Mouse (Mus musculus) thymus, adult 2 months (tissue): ENCODE measurements at regions not wholly inside any gene's neighbourhood (a gene's known extent, or its start where the extent isn't known, plus 50 kb on each side); places are given as distances from the start of the nearest gene placed in this dataset.

Experiments
- DNase-seq: peaks from one replicate; pipeline ENCODE4 v3.0.0; 2021
- H3K27ac ChIP-seq: fragments of 200-500 bp; 2 replicates; pipeline ENCODE4 v1.5.1; 2012; ENCODE audit warnings: low read length, control low read depth; ENCODE audit not compliant: control insufficient read depth, insufficient read depth
- H3K27me3 ChIP-seq: fragments of 200-500 bp; 2 replicates; pipeline ENCODE4 v1.6.1; 2012; ENCODE audit warnings: mild to moderate bottlenecking, low read length, moderate library complexity, mixed read lengths; ENCODE audit not compliant: control insufficient read depth, insufficient read depth
- H3K36me3 ChIP-seq: fragments of 200-500 bp; 2 replicates; pipeline ENCODE4 v1.6.1; 2012; ENCODE audit warnings: mild to moderate bottlenecking, low read length, moderate library complexity; ENCODE audit not compliant: control insufficient read depth, insufficient read depth
- H3K4me1 ChIP-seq: fragments of 200-500 bp; replicated peaks from 2 replicates; pipeline ENCODE4 v1.6.1; 2012; ENCODE audit warnings: low read length; ENCODE audit not compliant: control insufficient read depth, insufficient read depth
- H3K4me3 ChIP-seq: fragments of 200-500 bp; 2 replicates; pipeline ENCODE4 v1.5.1; 2012; ENCODE audit warnings: mild to moderate bottlenecking, low read length, control low read depth, moderate library complexity; ENCODE audit not compliant: control insufficient read depth, insufficient read depth
- CTCF ChIP-seq: fragments of 200-500 bp; IDR thresholded peaks from 2 replicates; pipeline ENCODE4 v1.5.1; 2012; ENCODE audit warnings: mild to moderate bottlenecking, control low read depth, low read length, moderate library complexity, borderline replicate concordance; ENCODE audit not compliant: control insufficient read depth, poor library complexity, insufficient read depth; ENCODE audit errors: extremely low read depth
- POLR2A ChIP-seq: fragments of 200-500 bp; IDR thresholded peaks from 2 replicates; pipeline ENCODE4 v1.6.1; 2012; ENCODE audit warnings: mild to moderate bottlenecking, low read length, control low read depth, moderate library complexity; ENCODE audit not compliant: control insufficient read depth, poor library complexity, insufficient read depth; ENCODE audit errors: extremely low read depth
- WGBS: fragments of 180-500 bp; shearing (Covaris S2); methylation state at CpG from one replicate; pipeline ENCODE4 v1.1.7; 2018; 5-methylcytosine and 5-hydroxymethylcytosine counted together

DNA sequence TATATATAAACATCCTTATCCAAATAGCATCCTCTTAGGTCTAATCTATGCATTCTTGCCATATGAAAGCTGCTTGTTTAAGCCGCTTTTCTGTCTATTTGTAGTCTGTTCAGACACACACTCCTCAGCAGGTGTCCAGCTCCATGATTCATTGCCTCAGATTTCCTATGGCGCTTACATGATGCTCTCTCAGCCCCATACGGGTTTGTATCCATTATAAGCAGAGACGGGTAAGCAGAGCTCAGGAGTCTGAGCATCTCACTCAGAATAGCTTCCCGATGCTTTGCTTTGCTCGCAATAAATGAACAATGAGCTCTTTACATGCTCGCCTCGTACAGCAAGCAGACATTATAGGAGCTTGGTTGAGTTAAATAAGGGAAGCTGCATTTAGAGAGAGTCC is 521.3 kb upstream of the Ptbp2 start:
- no peaks in the 10 kb centered on the region for H3K27me3 ChIP-seq
- H3K4me1 ChIP-seq: no peaks in the 10 kb centered on the region
- WGBS: 94% methylated on average over 8 of the region's 8 CpGs
- TF ChIP-seq CTCF: no peak
- TF ChIP-seq POLR2A: no peak
- H3K27ac ChIP-seq: no peak overlapping the region
- no peak for DNase-seq
- no peaks in the 10 kb centered on the region for H3K36me3 ChIP-seq
- H3K4me3 ChIP-seq: no peak overlapping the region
